Mouse (Mus musculus) kidney, postnatal 0 days (tissue): ENCODE results near the gene Otulinl. TPM values are rescaled to one million over a fixed set of nuclear protein-coding genes. Genes with fewer than 3 reads are reported as not detected.

ENCODE experiments used
- ATAC-seq: fragments of 200-750 bp; cut with Nextera tagmentation; replicated peaks from 2 replicates; pipeline ENCODE4 v1.8.0; 2017; ENCODE audit warnings: low read depth, moderate number of reproducible peaks, moderate TSS enrichment, moderate library complexity; ENCODE audit not compliant: low FRiP score
- DNase-seq: peaks from one replicate; pipeline ENCODE4 v3.0.0-alpha.2; 2016; ENCODE audit warnings: low spot score
- H3K27ac ChIP-seq: fragments of 300-500 bp; sonication (generic); 2 replicates; pipeline ENCODE4 v1.5.1; 2014; ENCODE audit warnings: mild to moderate bottlenecking
- H3K27me3 ChIP-seq: fragments of 300-500 bp; sonication (generic); 2 replicates; pipeline ENCODE4 v1.6.1; 2014; ENCODE audit warnings: low read length, mixed read lengths; ENCODE audit not compliant: insufficient read depth
- H3K36me3 ChIP-seq: fragments of 300-500 bp; sonication (generic); 2 replicates; pipeline ENCODE4 v1.6.1; 2014; ENCODE audit warnings: low read length, mixed read lengths; ENCODE audit not compliant: insufficient read depth
- H3K4me1 ChIP-seq: fragments of 300-500 bp; sonication (generic); replicated peaks from 2 replicates; pipeline ENCODE4 v1.6.1; 2014; ENCODE audit warnings: antibody characterized with exemption, low read length, mixed read lengths; ENCODE audit not compliant: insufficient read depth
- H3K4me2 ChIP-seq: fragments of 300-500 bp; sonication (generic); 2 replicates; pipeline ENCODE4 v1.6.1; 2014; ENCODE audit warnings: mild to moderate bottlenecking, low read length, moderate library complexity, mixed read lengths
- H3K4me3 ChIP-seq: fragments of 300-500 bp; sonication (generic); replicated peaks from 2 replicates; pipeline ENCODE4 v1.5.1; 2014; ENCODE audit warnings: low read depth, low read length
- H3K9ac ChIP-seq: fragments of 300-500 bp; sonication (generic); 2 replicates; pipeline ENCODE4 v1.6.1; 2014; ENCODE audit warnings: low read depth, low read length
- H3K9me3 ChIP-seq: fragments of 300-500 bp; sonication (generic); replicated peaks from 2 replicates; pipeline ENCODE4 v1.6.1; 2016; ENCODE audit warnings: low read length, inconsistent platforms, mixed read lengths
- CTCF ChIP-seq: IDR thresholded peaks from 2 replicates; pipeline ENCODE4 v1.5.1; 2016; ENCODE audit warnings: antibody characterized with exemption, low read depth, mild to moderate bottlenecking, moderate library complexity
- WGBS: fragments of 180-500 bp; shearing (Covaris S2); extraction: QIAGEN DNeasy Blood & Tissue Kit; methylation state at CpG from one replicate; pipeline ENCODE4 v1.1.7; 2014; 5-methylcytosine and 5-hydroxymethylcytosine counted together
- polyA plus RNA-seq: library from polyadenylated mRNA; unstranded; fragments of >200 nt; fragmentation: Nextera tagmentation; extraction: Ambion mirVana; gene quantifications from 2 replicates; pipeline ENCODE4 v1.2.1, GENCODE M21; 2015

Gene Otulinl
- polyA plus RNA-seq, 1 experiment from 2014 or later = 28.4 TPM

- Histone ChIP-seq H3K4me2 (no peak overlapping the region), H3K9me3 (no peaks in the 10 kb centered on the region), H3K4me1 (no peaks in the 10 kb centered on the region), H3K36me3 (no peaks in the 10 kb centered on the region), H3K27me3 (no peaks in the 10 kb centered on the region), H3K27ac (no peak overlapping the region), H3K4me3 (no peak overlapping the region), H3K9ac (no peak overlapping the region)
- DNase-seq (peak; percentile 53), ATAC-seq (no peak)
- no peak for TF ChIP-seq CTCF
- 13% methylated on average over 5 of the region's 5 CpGs for WGBS
Measured at GRCm38 (mm10) chr15:27655015-27655414, 26.4 kb downstream of the Otulinl start.

GRCm38 (mm10) chr15:27647686-27648085 is 33.7 kb downstream of the Otulinl start:
- peak; percentile 58 for DNase-seq
- no peak overlapping the region for H3K9ac ChIP-seq
- no peak overlapping the region for H3K4me2 ChIP-seq
- no peaks in the 10 kb centered on the region for H3K9me3 ChIP-seq
- no peak overlapping the region for H3K4me3 ChIP-seq
- peak; percentile 71 for TF ChIP-seq CTCF
- H3K36me3 ChIP-seq = no peaks in the 10 kb centered on the region
- no peak overlapping the region for H3K27ac ChIP-seq
- WGBS = 32% methylated on average over 3 of the region's 3 CpGs
- no peak for ATAC-seq
- no peaks in the 10 kb centered on the region for H3K27me3 ChIP-seq
- no peaks in the 10 kb centered on the region for H3K4me1 ChIP-seq

DNA sequence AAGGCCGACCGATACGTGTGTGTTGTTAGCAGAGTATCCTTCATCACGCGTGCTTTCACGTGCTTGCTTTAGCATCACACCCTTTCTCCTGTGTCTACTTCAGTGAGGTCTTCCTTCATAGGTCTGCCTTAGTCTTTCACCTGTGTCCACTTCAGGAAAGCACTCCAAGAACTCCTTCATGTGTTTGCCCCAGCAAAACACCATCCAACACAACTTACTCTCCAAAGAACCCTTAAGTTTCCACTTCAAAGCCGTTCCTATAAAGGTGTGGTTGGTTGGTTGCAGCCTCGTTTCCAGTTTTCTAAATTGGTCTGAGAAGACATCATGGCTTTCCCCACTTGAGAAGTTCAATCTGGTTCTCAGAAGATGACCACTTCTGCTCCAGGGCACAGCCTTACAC is 34.7 kb downstream of the Otulinl start:
- DNase-seq (no peak), ATAC-seq (no peak)
- no peaks in the 10 kb centered on the region for H3K9me3 ChIP-seq
- no peaks in the 10 kb centered on the region for H3K27me3 ChIP-seq
- no peak overlapping the region for H3K4me3 ChIP-seq
- 92% methylated on average over 8 of the region's 8 CpGs for WGBS
- H3K9ac ChIP-seq = no peak overlapping the region
- no peaks in the 10 kb centered on the region for H3K4me1 ChIP-seq
- no peak overlapping the region for H3K4me2 ChIP-seq
- TF ChIP-seq CTCF = no peak
- H3K36me3 ChIP-seq = no peaks in the 10 kb centered on the region
- H3K27ac ChIP-seq = no peak overlapping the region

- Histone ChIP-seq H3K9ac (no peak overlapping the region), H3K4me1 (no peaks in the 10 kb centered on the region), H3K27ac (no peak overlapping the region), H3K9me3 (no peaks in the 10 kb centered on the region), H3K36me3 (no peaks in the 10 kb centered on the region), H3K4me3 (no peak overlapping the region), H3K27me3 (no peaks in the 10 kb centered on the region), H3K4me2 (no peak overlapping the region)
- DNase-seq = no peak
- WGBS = 81% methylated on average over 3 of the region's 3 CpGs
- ATAC-seq = no peak
- TF ChIP-seq CTCF = no peak
Measured at GRCm38 (mm10) chr15:27645250-27645649, 36.1 kb downstream of the Otulinl start.

DNA sequence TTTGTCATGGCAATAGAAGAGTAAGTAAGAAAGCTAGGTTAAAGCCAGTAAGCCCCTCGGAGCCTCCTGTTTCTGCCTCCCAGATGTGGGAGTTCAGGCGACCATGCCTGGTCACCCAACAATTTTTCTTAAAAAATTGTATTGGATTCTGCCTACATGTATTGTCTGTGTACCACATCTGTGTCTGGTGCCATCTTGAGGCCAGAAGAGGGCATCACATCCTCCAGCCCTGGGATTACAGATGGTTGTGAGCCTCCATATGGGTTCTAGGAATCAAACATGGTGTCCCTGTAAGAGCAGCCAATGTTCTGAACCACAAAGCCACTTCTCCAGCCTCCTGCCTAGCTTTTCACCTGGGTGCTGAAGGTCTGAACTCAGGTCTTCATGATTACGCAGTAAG is 38.5 kb downstream of the Otulinl start:
- peak; percentile 73 for TF ChIP-seq CTCF
- no peak overlapping the region for H3K4me2 ChIP-seq
- no peaks in the 10 kb centered on the region for H3K4me1 ChIP-seq
- no peak overlapping the region for H3K27ac ChIP-seq
- no peaks in the 10 kb centered on the region for H3K36me3 ChIP-seq
- H3K9ac ChIP-seq = no peak overlapping the region
- H3K27me3 ChIP-seq = no peaks in the 10 kb centered on the region
- peak; percentile 40 for DNase-seq
- WGBS = 87% methylated on average over 3 of the region's 3 CpGs
- ATAC-seq = no peak
- no peak overlapping the region for H3K4me3 ChIP-seq
- no peaks in the 10 kb centered on the region for H3K9me3 ChIP-seq

DNA sequence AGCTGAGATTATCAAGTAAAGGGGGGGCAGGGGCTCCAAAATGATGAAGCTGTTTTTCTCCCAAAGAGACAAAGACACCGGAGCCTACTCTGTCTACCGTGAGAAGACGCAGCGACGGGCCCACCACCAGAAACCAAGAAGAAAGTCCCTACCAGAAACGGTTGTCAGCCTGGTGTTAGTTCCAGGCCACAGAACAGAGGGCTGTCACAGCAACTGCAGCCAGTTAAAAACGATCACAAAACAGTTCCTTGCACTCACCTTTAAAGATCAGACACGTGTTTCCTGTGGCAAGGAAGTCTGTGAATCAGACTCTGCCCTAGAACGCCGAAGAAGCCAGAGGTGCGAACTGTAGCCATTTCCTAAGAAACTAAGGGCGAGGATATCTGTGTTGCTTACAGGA is 40.2 kb downstream of the Otulinl start:
- Histone ChIP-seq H3K4me3 (no peak overlapping the region), H3K4me2 (no peak overlapping the region), H3K9me3 (no peaks in the 10 kb centered on the region), H3K4me1 (no peaks in the 10 kb centered on the region), H3K27me3 (no peaks in the 10 kb centered on the region), H3K36me3 (no peaks in the 10 kb centered on the region), H3K9ac (no peak overlapping the region), H3K27ac (no peak overlapping the region)
- no peak for DNase-seq
- TF ChIP-seq CTCF = no peak
- no peak for ATAC-seq
- 57% methylated on average over 12 of the region's 12 CpGs for WGBS
